Mouse (Mus musculus): ENCODE results near the gene Nck2.

GRCm38 (mm10) chr1:43521512-43521911 is 77.1 kb downstream of the Nck2 start:
- TF ChIP-seq CTCF (IDR thresholded peaks at IDR 0.05; ENCODE audit: low read depth) (no peak), EP300 (optimal IDR thresholded peaks at IDR 0.05) (no peak)

Measured in stomach, postnatal 0 days (tissue).